Mouse (Mus musculus) R1 (cell line): ENCODE data around the gene Ctdspl2.

ENCODE experiments used
- DNase-seq: peaks from one replicate; pipeline ENCODE4 v3.0.0-alpha.2; 2018; ENCODE audit warnings: low read depth, low spot score

The Ctdspl2 gene

DNA sequence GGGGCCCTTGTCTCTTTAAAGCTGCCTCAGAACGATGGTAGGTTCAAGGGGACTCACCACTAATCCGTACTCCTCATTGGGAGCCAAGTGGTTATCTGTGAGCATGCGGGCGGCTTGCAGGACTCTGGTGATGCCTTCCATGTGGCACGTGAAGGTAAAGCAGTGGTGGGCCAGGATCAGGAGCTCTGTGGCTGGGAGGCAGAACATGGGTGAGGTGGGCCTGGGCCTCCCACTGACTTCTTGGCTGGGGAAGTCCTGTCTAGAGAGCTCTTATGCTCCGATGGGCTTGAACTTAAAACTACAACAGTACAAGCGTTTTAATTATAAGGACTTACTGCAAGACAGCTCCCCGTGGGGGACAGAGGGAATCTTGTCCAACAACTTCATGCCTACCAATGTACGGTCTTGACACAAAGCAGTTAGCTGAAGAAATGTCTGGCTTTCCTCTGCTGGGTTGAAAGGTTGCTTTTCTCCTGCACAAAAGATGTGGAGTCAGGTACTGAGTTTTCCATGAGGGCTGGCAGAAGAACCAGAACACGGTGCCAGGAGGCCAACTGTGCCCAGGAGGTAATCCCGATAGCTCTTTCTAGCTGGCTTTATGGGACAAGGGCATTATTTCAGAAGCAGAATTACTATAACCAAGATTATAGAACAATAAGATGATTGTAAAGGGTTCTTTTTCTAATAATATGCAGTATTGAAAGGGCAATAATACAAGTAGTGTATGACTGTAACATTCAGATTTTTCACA, 103.7 kb downstream of the Ctdspl2 start:
- no peak for DNase-seq
